Mouse (Mus musculus) forebrain, embryonic 15.5 days (tissue): ENCODE measurements around the gene Flnc. TPM values are rescaled to one million over a fixed set of nuclear protein-coding genes. Genes with fewer than 3 reads are reported as not detected.

ENCODE experiments used
- ATAC-seq: fragments of 200-750 bp; cut with Nextera tagmentation; replicated peaks from 2 replicates; pipeline ENCODE4 v1.8.0; 2017; ENCODE audit warnings: mild to moderate bottlenecking, moderate TSS enrichment, moderate library complexity
- H3K27ac ChIP-seq: fragments of 300-500 bp; sonication (generic); replicated peaks from 2 replicates; pipeline ENCODE4 v1.5.1; 2015; ENCODE audit warnings: mild to moderate bottlenecking, inconsistent platforms
- H3K27me3 ChIP-seq: fragments of 300-500 bp; sonication (generic); 2 replicates; pipeline ENCODE4 v1.6.1; 2015; ENCODE audit warnings: inconsistent platforms
- H3K36me3 ChIP-seq: fragments of 300-500 bp; sonication (generic); 2 replicates; pipeline ENCODE4 v1.6.1; 2015; ENCODE audit warnings: mild to moderate bottlenecking, inconsistent platforms
- H3K4me1 ChIP-seq: fragments of 300-500 bp; sonication (generic); 2 replicates; pipeline ENCODE4 v1.6.1; 2015; ENCODE audit warnings: inconsistent platforms
- H3K4me2 ChIP-seq: fragments of 300-500 bp; sonication (generic); replicated peaks from 2 replicates; pipeline ENCODE4 v1.6.1; 2015; ENCODE audit warnings: mild to moderate bottlenecking, inconsistent platforms
- H3K4me3 ChIP-seq: fragments of 300-500 bp; sonication (generic); 2 replicates; pipeline ENCODE4 v1.5.1; 2015; ENCODE audit warnings: mild to moderate bottlenecking, inconsistent platforms
- H3K9ac ChIP-seq: fragments of 300-500 bp; sonication (generic); replicated peaks from 2 replicates; pipeline ENCODE4 v1.6.1; 2015; ENCODE audit warnings: mild to moderate bottlenecking, inconsistent platforms
- H3K9me3 ChIP-seq: fragments of 300-500 bp; sonication (generic); 2 replicates; pipeline ENCODE4 v1.6.1; 2016; ENCODE audit warnings: inconsistent platforms
- WGBS: fragments of 180-500 bp; shearing (Covaris S2); methylation state at CpG from one replicate; pipeline ENCODE4 v1.1.7; 2015; ENCODE audit warnings: mixed read lengths; 5-methylcytosine and 5-hydroxymethylcytosine counted together
- polyA plus RNA-seq: library from polyadenylated mRNA; unstranded; fragments of >200 nt; fragmentation: Nextera tagmentation; extraction: Ambion mirVana; gene quantifications from 2 replicates; pipeline ENCODE4 v1.2.1, GENCODE M21; 2015

Flnc gene
- polyA plus RNA-seq, 1 experiment from 2014 or later: 2.0 TPM

DNA sequence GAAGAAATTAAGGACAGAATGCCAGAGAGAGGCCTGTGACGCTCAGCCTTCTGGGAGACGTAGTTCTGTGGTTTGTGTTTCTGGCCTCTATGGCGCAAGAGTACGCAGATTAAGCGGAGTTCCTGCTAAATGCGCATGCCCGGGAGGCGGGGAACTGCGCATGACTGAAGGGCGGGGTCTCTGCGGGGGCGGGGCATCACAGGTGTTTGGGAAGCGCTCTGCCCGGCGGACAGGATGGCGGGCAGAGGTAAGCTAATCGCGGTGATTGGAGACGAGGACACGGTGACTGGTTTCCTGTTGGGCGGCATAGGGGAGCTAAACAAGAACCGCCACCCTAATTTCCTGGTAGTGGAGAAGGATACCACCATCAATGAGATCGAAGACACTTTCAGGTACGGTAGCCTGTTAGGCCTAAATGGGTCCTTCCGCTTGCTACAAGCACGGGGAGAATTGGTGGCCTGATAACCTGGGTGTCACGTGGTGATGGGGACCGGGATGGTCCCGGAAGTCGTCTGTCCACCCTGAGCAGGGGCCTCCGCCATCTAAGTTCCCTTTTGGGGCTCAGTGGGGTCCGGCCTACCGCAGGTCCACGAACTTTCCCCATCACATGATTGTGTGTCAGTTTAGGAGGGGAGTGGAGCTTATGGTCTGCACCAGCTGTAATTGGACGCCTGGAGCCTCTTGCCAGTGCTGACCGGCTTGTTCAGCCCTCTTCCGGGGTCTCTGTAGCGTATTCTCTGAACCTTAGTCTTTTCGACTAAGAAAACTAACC is 34.7 kb downstream of the Flnc start, which contains the start of gene Atp6v1f:
Gene Atp6v1f, plus strand, starts transcription at position 136 of the 772 bp plus-strand sequence.
- Histone ChIP-seq H3K27me3 (no peaks in the 10 kb centered on the region), H3K4me3 (peak within 1 kb of the TSS; percentile 57), H3K9ac (peak within 1 kb of the TSS; percentile 70), H3K9me3 (no peaks in the 10 kb centered on the region), H3K36me3 (peaks cover 13% of the 10 kb centered on the region), H3K4me1 (peaks cover 10% of the 10 kb centered on the region), H3K27ac (peak within 1 kb of the TSS; percentile 64), H3K4me2 (peak within 1 kb of the TSS; percentile 61)
- peak; percentile 96 for ATAC-seq
- WGBS: under 1% methylated on average over 39 of the region's 39 CpGs

DNA sequence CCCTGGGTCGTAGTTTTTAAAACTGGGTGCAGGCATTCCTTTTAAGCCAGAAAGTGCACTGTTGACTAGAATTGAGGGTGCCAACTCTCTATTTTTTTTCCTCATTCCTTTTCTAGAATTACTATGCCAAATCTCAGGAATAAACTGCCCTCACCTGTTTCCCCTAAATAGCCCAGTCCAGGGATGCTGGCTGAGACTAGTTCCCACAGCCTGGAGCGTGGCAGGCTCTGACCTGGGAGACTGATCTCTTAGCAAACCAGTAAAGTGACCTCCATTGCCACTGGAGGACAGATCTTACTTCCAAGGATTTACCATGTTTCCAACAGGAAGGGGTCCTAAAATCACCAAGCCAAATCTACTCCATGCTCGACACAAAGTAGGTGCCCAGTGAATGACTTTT is 35.8 kb downstream of the Flnc start:
- H3K9me3 ChIP-seq: no peaks in the 10 kb centered on the region
- H3K4me2 ChIP-seq: peak overlapping the region; percentile 61
- 92% methylated on average over 3 of the region's 3 CpGs for WGBS
- ATAC-seq: no peak
- H3K36me3 ChIP-seq: peaks cover 13% of the 10 kb centered on the region
- H3K27ac ChIP-seq: no peak overlapping the region
- peaks cover 15% of the 10 kb centered on the region for H3K4me1 ChIP-seq
- peak overlapping the region; percentile 57 for H3K4me3 ChIP-seq
- H3K27me3 ChIP-seq: no peaks in the 10 kb centered on the region
- no peak overlapping the region for H3K9ac ChIP-seq

DNA sequence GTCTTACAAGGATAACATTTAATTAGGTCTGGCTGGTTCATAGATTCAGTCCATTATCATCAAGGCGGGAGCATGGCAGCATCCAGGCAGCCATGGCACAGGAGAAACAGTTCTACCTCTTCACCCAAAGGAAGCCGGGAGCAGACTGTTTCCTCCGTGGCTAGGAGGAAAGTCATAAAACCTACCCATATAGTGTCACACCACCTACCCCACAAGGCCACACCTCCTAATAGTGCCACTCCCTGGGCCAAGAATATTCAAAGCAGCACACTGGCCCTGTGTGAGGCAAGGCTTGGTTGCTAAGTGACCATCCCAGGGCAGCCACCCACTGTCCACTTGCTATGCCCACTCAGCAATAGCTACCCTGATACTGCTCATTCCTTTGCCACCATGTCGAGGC is 38.1 kb downstream of the Flnc start, which contains the start of gene Atp6v1fnb:
Gene Atp6v1fnb, plus strand, starts transcription at position 301 of the 400 bp plus-strand sequence.
- Histone ChIP-seq H3K4me2 (no peak within 1 kb of the TSS), H3K27me3 (no peaks in the 10 kb centered on the region), H3K9ac (no peak within 1 kb of the TSS), H3K4me3 (no peak within 1 kb of the TSS), H3K27ac (no peak within 1 kb of the TSS), H3K4me1 (peaks cover 21% of the 10 kb centered on the region), H3K36me3 (peaks cover 13% of the 10 kb centered on the region), H3K9me3 (no peaks in the 10 kb centered on the region)
- 94% methylated on average over 4 of the region's 4 CpGs for WGBS
- ATAC-seq: no peak

DNA sequence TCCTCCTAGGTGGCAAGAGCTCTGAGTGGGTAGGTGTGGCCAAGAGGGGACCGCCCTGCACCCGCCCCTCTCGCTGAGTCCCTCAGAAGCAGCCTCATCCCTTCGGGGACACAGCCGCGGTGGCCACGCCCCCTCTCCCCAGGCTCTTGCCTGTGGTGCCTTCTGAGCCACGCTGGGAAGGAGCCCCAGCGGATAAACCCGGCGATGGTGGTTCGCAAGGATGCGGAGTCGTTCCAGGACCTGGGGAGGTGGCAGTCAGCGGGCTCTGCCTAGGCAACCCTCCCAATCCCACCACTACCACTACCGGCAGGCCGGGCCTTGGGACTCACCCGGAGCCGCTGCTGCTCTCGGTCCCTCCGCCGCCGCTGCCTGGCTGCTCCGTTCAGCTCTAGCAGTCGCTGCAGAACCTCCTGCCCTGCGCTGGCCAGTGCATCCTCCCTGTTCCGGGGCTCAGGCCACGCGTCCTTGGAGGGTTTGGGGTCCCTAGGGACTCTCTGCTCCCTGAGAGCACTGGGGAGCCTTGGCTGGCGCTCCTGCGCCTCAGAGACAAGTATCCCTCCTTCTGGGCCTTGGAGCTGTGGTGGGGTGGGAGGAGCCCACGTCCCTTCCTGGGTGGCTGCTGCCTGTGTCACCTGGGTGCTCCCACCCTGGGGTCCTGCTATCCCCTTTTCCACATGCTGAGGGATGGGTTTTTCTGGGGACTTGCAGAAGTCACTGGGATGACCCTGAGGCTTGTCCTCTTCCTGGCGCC is 41.1 kb downstream of the Flnc start:
- WGBS: 2% methylated on average over 33 of the region's 33 CpGs
- H3K9me3 ChIP-seq: no peaks in the 10 kb centered on the region
- peak overlapping the region; percentile 50 for H3K9ac ChIP-seq
- H3K4me3 ChIP-seq: peak overlapping the region; percentile 48
- peak; percentile 93 for ATAC-seq
- H3K4me1 ChIP-seq: peaks cover 13% of the 10 kb centered on the region
- peaks cover 13% of the 10 kb centered on the region for H3K36me3 ChIP-seq
- H3K27ac ChIP-seq: no peak overlapping the region
- no peaks in the 10 kb centered on the region for H3K27me3 ChIP-seq
- H3K4me2 ChIP-seq: peak overlapping the region; percentile 73

DNA sequence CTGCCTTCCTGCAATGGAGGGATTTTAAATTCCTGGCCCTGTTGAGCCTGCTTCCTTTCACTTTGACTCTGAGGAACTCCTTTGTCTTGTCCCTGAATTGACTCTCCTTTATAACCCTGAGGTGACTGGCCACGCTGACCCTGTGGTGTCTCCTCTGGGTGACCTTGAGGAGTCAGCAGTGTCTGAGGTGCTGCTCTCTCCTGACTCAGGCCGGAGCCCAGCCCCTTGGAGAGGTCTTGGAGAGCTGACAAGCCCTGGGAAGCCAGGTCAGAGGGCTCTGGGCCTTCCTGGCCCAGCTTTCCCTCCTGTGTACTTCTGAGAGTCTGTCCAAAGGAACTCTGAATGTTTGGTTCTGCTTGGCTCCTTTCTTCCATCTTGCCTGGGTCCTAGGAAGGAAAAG is 41.7 kb downstream of the Flnc start:
- ATAC-seq: no peak
- peaks cover 11% of the 10 kb centered on the region for H3K4me1 ChIP-seq
- WGBS: 57% methylated on average over 2 of the region's 2 CpGs
- no peak overlapping the region for H3K9ac ChIP-seq
- H3K9me3 ChIP-seq: no peaks in the 10 kb centered on the region
- H3K27ac ChIP-seq: no peak overlapping the region
- 0 out of 2 replicates have a peak overlapping the region, but pooled peaks have one; percentile 73 for H3K4me2 ChIP-seq
- no peak overlapping the region for H3K4me3 ChIP-seq
- H3K27me3 ChIP-seq: no peaks in the 10 kb centered on the region
- H3K36me3 ChIP-seq: peaks cover 13% of the 10 kb centered on the region

DNA sequence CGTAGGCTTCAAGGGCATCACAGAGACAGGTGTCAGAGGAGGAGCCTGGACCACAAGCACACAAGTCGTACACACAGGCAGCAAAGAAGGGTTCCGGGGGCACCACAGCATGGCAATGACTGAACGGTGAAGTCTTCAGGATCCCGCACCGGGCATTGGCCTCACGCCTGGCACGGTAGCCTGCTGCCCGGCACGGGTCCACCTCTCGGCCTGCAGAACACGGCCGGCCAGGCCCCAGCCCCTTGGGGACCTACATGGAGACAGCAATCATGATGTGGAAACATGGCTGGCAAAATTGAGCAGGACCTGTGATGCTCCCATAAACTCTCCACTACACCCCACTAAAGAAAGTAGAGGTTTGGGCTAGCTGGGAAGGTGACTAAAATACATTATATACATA is 49.6 kb downstream of the Flnc start:
- no peak for ATAC-seq
- Histone ChIP-seq H3K9me3 (no peaks in the 10 kb centered on the region), H3K27ac (no peak overlapping the region), H3K4me3 (no peak overlapping the region), H3K9ac (no peak overlapping the region), H3K4me2 (no peak overlapping the region), H3K36me3 (no peaks in the 10 kb centered on the region), H3K4me1 (peaks cover 7% of the 10 kb centered on the region; the same call in 1 of the 2 replicates), H3K27me3 (no peaks in the 10 kb centered on the region)
- WGBS: 95% methylated on average over 13 of the region's 13 CpGs

DNA sequence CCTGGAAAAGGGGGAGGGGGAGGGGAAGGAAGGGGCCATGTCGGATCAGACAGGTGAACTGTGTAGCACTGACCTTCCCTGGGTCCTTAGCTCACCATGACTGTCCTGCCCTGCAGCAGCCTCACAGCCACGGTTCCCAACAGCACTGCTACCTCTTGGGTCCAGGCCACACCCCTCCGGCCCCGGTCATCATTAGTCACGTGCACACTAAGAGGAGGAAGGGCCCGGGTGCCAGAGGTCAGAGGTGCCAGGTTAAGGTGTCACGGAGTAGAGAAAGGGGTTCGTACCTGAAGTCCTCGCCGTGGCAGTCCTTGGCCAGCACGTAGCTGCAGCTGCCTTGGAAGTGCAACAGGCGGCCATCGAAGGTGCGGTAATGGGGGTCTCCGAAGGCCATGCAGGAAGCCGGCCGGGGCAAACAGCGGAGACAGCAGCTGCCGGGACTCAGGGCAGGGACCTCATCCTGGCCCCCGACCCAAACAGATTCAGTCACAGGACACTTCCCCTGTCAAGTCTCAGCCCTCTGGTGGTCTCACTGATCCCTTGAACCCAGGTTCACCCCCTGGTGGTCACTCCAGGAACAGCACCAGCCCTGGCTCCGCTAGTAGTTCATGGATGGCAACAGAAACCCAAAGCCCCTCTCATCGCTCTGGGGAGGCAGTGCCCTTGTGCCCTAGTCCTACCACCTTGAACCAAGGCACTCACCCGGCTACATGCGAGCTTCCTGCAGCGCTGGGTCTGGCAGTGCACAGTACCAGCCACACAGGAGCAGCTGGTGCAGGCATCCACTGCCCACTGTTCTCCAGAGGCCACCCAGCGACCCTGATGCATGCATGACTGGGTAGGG is 51.9 kb downstream of the Flnc start:
- ATAC-seq: peak; percentile 42
- Histone ChIP-seq H3K9ac (peak overlapping the region; percentile 32), H3K4me1 (peaks cover 7% of the 10 kb centered on the region; the same call in 1 of the 2 replicates)

DNA sequence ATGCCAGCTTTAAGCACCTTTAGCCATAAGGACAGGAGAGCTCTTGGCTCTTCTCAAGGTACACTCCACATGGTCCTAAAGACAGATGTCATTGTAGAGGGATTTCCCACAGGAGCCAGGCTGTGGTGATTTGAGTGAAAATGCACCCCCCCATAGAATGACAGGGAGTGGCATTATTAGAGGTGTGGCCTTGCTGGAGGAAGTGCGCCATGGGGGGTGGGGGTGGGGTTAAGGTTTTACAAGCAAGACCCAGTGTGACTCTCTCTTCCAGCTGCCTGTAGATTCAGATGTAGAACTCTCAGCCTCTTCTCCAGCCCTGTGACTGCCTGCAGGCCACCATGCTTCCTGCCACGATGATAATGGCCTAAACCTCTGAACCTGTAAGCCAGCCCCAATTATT is 52.9 kb downstream of the Flnc start:
- no peak overlapping the region for H3K9ac ChIP-seq
- no peak overlapping the region for H3K4me3 ChIP-seq
- H3K36me3 ChIP-seq: no peaks in the 10 kb centered on the region
- H3K4me2 ChIP-seq: no peak overlapping the region
- no peaks in the 10 kb centered on the region for H3K27me3 ChIP-seq
- no peaks in the 10 kb centered on the region for H3K9me3 ChIP-seq
- no peak overlapping the region for H3K27ac ChIP-seq
- WGBS: 45% methylated on average over 2 of the region's 2 CpGs
- ATAC-seq: no peak
- peaks cover 7% of the 10 kb centered on the region; the same call in 1 of the 2 replicates for H3K4me1 ChIP-seq

More for the DNA sequence above, 51.9 kb downstream of the Flnc start:
- Histone ChIP-seq H3K27me3 (no peaks in the 10 kb centered on the region), H3K27ac (no peak overlapping the region), H3K36me3 (no peaks in the 10 kb centered on the region), H3K4me2 (peak overlapping the region; percentile 54), H3K4me3 (peak overlapping the region; percentile 25), H3K9me3 (no peaks in the 10 kb centered on the region)
- 5% methylated on average over 26 of the region's 26 CpGs for WGBS

DNA sequence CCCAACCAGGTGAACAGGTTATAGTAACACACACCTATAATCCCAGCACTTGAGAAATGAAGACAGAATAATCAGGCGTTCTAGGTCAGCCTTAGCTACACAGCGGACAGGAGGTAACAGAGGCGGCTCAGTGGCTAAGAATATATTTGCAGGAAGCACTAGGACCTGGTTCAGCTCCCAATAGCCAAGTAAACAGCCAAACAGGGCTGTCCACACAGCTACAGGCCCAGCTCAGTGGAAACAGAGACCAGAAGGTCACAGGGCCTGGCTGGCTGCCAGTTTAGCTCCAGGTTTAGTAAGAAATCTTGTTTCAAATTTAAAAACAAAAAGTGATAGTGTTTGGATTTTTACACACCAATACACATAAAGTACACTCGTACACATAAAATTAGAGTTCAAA is 61.0 kb downstream of the Flnc start:
- Histone ChIP-seq H3K9ac (no peak overlapping the region), H3K4me3 (no peak overlapping the region), H3K4me2 (no peak overlapping the region), H3K9me3 (no peaks in the 10 kb centered on the region), H3K4me1 (no peaks in the 10 kb centered on the region), H3K27ac (no peak overlapping the region), H3K36me3 (no peaks in the 10 kb centered on the region), H3K27me3 (peaks cover 30% of the 10 kb centered on the region)
- WGBS: 81% methylated on average over 4 of the region's 4 CpGs
- ATAC-seq: no peak

DNA sequence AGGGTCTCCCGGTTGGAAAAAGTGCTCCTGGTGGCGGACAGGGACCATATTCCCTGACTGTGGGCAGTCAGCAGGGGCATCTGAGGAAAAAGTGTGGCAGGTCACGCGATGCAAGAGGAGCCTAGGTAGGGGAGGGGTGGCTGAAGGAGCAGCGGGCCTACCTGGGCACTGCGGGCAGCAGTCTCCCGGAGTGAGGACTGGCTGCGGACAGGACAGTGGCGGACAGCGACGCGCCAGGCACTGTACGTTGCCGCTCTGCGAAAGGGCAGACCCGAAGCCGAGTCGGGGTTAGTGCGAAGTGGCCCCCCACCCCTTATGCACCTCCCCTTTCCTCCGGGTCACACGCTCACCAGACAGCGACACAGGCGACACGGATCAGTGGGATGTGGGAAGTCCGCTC is 63.2 kb downstream of the Flnc start:
- no peaks in the 10 kb centered on the region for H3K9me3 ChIP-seq
- no peak overlapping the region for H3K4me3 ChIP-seq
- H3K27me3 ChIP-seq: peaks cover 30% of the 10 kb centered on the region
- H3K36me3 ChIP-seq: no peaks in the 10 kb centered on the region
- no peak for ATAC-seq
- H3K4me1 ChIP-seq: no peaks in the 10 kb centered on the region
- WGBS: 9% methylated on average over 25 of the region's 25 CpGs
- H3K9ac ChIP-seq: no peak overlapping the region
- no peak overlapping the region for H3K27ac ChIP-seq
- H3K4me2 ChIP-seq: no peak overlapping the region

DNA sequence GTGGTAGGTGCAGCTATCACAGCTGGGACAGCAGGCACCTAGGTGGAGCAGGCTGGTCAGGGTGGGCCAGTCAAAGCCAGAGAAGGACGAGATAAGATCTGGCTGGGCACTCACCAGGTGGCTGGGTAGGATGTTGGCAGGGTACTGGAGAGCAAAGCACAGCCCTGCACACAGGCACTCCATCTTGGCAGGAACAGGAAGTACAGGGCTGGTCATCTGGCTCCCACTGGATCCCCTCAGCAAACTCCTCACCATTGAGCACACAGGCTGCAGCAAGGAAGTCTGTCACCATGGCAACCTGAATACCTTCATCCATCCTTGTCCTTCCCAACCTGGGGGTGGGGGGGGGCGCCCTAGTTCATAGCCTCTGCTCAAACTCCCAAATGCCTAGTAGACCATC is 64.7 kb downstream of the Flnc start:
- H3K27ac ChIP-seq: no peak overlapping the region
- H3K4me1 ChIP-seq: no peaks in the 10 kb centered on the region
- no peak overlapping the region for H3K4me3 ChIP-seq
- ATAC-seq: no peak
- no peaks in the 10 kb centered on the region for H3K36me3 ChIP-seq
- no peak overlapping the region for H3K9ac ChIP-seq
- H3K4me2 ChIP-seq: no peak overlapping the region
- H3K9me3 ChIP-seq: no peaks in the 10 kb centered on the region
- H3K27me3 ChIP-seq: peaks cover 30% of the 10 kb centered on the region
- 45% methylated on average over 2 of the region's 2 CpGs for WGBS
